Mouse (Mus musculus): ENCODE data around the gene Plg.

Gene Plg

GRCm38 (mm10) chr17:12387781-12388180 lies 9.4 kb downstream of the Plg start:
- no peak for DNase-seq

GRCm38 (mm10) chr17:12388239-12388638 lies 9.8 kb downstream of the Plg start:
- peak; percentile 86 for DNase-seq

- DNase-seq: no peak
Observed at GRCm38 (mm10) chr17:12396163-12396677, 17.8 kb downstream of the Plg start.

GRCm38 (mm10) chr17:12403420-12403819 lies 25.0 kb downstream of the Plg start:
- peak; percentile 34 for DNase-seq

GRCm38 (mm10) chr17:12409346-12409944 lies 31.0 kb downstream of the Plg start:
- DNase-seq: no peak

- peak; percentile 79 for DNase-seq
Observed at GRCm38 (mm10) chr17:12412181-12412890, 33.9 kb downstream of the Plg start.

- peak; percentile 65 for DNase-seq
Observed at GRCm38 (mm10) chr17:12412891-12413237, 34.5 kb downstream of the Plg start.

- DNase-seq: no peak
Observed at GRCm38 (mm10) chr17:12415031-12415735, 36.8 kb downstream of the Plg start.

GRCm38 (mm10) chr17:12415741-12416140 lies 37.3 kb downstream of the Plg start:
- DNase-seq: no peak

- peak; percentile 82 for DNase-seq
Observed at GRCm38 (mm10) chr17:12416250-12416895, 38.0 kb downstream of the Plg start.

- no peak for DNase-seq
Observed at GRCm38 (mm10) chr17:12419491-12420079, 41.2 kb downstream of the Plg start.

GRCm38 (mm10) chr17:12420886-12421574 lies 42.6 kb downstream of the Plg start:
- DNase-seq: no peak

GRCm38 (mm10) chr17:12422143-12422542 lies 43.7 kb downstream of the Plg start:
- DNase-seq: no peak

- no peak for DNase-seq
Observed at GRCm38 (mm10) chr17:12427156-12427555, 48.7 kb downstream of the Plg start.

GRCm38 (mm10) chr17:12428369-12428768 lies 50.0 kb downstream of the Plg start:
- DNase-seq: no peak

GRCm38 (mm10) chr17:12431707-12432106 lies 53.3 kb downstream of the Plg start:
- no peak for DNase-seq

GRCm38 (mm10) chr17:12437771-12438170 lies 59.4 kb downstream of the Plg start:
- no peak for DNase-seq

GRCm38 (mm10) chr17:12444561-12444960 lies 66.2 kb downstream of the Plg start:
- DNase-seq: peak; percentile 33

GRCm38 (mm10) chr17:12451234-12451633 lies 72.8 kb downstream of the Plg start:
- no peak for DNase-seq

GRCm38 (mm10) chr17:12452862-12453531 lies 74.6 kb downstream of the Plg start:
- DNase-seq: no peak

GRCm38 (mm10) chr17:12453691-12454090 lies 75.3 kb downstream of the Plg start:
- DNase-seq: no peak

All from kidney, adult 9 months (tissue).